Mouse (Mus musculus) heart, adult 2 months (tissue): ENCODE data around the gene Gm21988.
A peak's percentile ranks its signal among the peaks of the same experiment; 100 is the strongest.

Experiments used
- CTCF ChIP-seq: fragments of 200-600 bp; IDR thresholded peaks from 2 replicates; pipeline ENCODE4 v1.8.1; 2022; ENCODE audit warnings: antibody characterized with exemption, mild to moderate bottlenecking, moderate library complexity
- POLR2A ChIP-seq: fragments of 200-500 bp; IDR thresholded peaks from 2 replicates; pipeline ENCODE4 v1.6.1; 2011; ENCODE audit warnings: mild to moderate bottlenecking, low read depth, low read length, control low read depth; ENCODE audit not compliant: insufficient read depth

DNA sequence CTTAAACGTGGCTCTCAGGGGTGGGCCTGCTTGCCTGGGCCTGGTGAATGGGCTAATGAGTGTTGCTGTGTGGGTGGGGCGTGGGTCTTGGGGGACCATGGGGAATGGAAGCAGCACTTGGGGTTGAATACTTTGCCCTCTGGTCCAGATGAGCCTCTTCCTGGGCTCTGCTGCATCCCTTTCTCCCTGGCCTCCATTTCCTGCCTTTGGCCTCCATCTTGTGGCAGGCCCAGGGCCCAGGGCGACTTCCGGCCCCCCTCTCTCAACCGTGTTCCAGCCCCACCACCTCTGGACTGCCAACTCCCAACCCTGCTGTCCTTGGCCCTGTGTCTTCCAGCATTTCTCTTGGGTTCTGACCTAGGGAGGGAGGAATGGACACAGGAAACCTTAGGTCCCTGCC is 5.6 kb downstream of the Gm21988 start:
- TF ChIP-seq CTCF: no peak
- TF ChIP-seq POLR2A: 0 out of 2 replicates have a peak, but pooled peaks have one; percentile 37
